Mouse (Mus musculus): Measurements from ENCODE around the gene Car7. TPM values are rescaled to one million over a fixed set of nuclear protein-coding genes. Genes with fewer than 3 reads are reported as not detected.

The Car7 gene
- polyA plus RNA-seq, 1 experiment from 2014 or later, result 1.5 TPM

- Histone ChIP-seq H3K4me1 (ENCODE audit: control insufficient read depth, insufficient read depth, low read length) (peaks cover 9% of the 10 kb centered on the region), H3K9ac (ENCODE audit: low read length) (no peak overlapping the region), H3K27me3 (ENCODE audit: control insufficient read depth, insufficient read depth, low read length) (no peaks in the 10 kb centered on the region), H3K4me2 (ENCODE audit: low read depth, low read length) (no peak overlapping the region), H3K9me3 (replicated peaks; ENCODE audit: control insufficient read depth, low read length) (no peaks in the 10 kb centered on the region), H3K27ac (ENCODE audit: low read length) (no peak overlapping the region), H3K4me3 (replicated peaks; ENCODE audit: low read length) (no peak overlapping the region), H3K36me3 (ENCODE audit: control insufficient read depth, insufficient read depth, low read length) (peaks cover 14% of the 10 kb centered on the region)
- 31% methylated on average over 6 of the region's 6 CpGs for WGBS
- ATAC-seq (ENCODE audit: insufficient read depth, low FRiP score), result no peak
Observed at GRCm38 (mm10) chr8:104598496-104598895, 64.0 kb downstream of the Car7 start.

Other genes with a start within 250 kb of the Car7 start
- gene Cmtm2a, start 241.5 kb upstream of the Car7 start, polyA plus RNA-seq (2015; fragmentation: Nextera tagmentation; extraction: Ambion mirVana), result not detected in 2 replicates
- not detected in 2 replicates for gene Gm45711, start 224.6 kb upstream of the Car7 start, polyA plus RNA-seq (2015; fragmentation: Nextera tagmentation; extraction: Ambion mirVana)
- not detected in 2 replicates for gene Cmtm1, start 224.5 kb upstream of the Car7 start, polyA plus RNA-seq (2015; fragmentation: Nextera tagmentation; extraction: Ambion mirVana)
- gene Gm11020, start 213.1 kb upstream of the Car7 start, polyA plus RNA-seq (2015; fragmentation: Nextera tagmentation; extraction: Ambion mirVana), result not detected in 2 replicates
- not detected in 2 replicates for gene Cmtm2b, start 212.5 kb upstream of the Car7 start, polyA plus RNA-seq (2015; fragmentation: Nextera tagmentation; extraction: Ambion mirVana)
- 120 and 129 TPM in 2 replicates for gene Cmtm3, start 195.3 kb upstream of the Car7 start, polyA plus RNA-seq (2015; fragmentation: Nextera tagmentation; extraction: Ambion mirVana)
- 4.3 and 4.7 TPM in 2 replicates for gene Cmtm4, start 138.9 kb upstream of the Car7 start, polyA plus RNA-seq (2015; fragmentation: Nextera tagmentation; extraction: Ambion mirVana)
- 63.5 and 67.6 TPM in 2 replicates for gene Dync1li2, start 91.6 kb upstream of the Car7 start, polyA plus RNA-seq (2015; fragmentation: Nextera tagmentation; extraction: Ambion mirVana)
- gene Terb1, start 24.8 kb upstream of the Car7 start, polyA plus RNA-seq (2015; fragmentation: Nextera tagmentation; extraction: Ambion mirVana), result 0.14 and 0.20 TPM in 2 replicates
- gene Nae1, start 52 bp upstream of the Car7 start, polyA plus RNA-seq (2015; fragmentation: Nextera tagmentation; extraction: Ambion mirVana), result 86.4 and 89.4 TPM in 2 replicates
- 13.3 and 14.1 TPM in 2 replicates for gene Pdp2, start 56.8 kb downstream of the Car7 start, polyA plus RNA-seq (2015; fragmentation: Nextera tagmentation; extraction: Ambion mirVana)
- 1.6 and 2.0 TPM in 2 replicates for gene Cdh16, start 89.7 kb downstream of the Car7 start, polyA plus RNA-seq (2015; fragmentation: Nextera tagmentation; extraction: Ambion mirVana)
- 9.2 and 14.4 TPM in 2 replicates for gene Rrad, start 96.6 kb downstream of the Car7 start, polyA plus RNA-seq (2015; fragmentation: Nextera tagmentation; extraction: Ambion mirVana)
- 92.6 and 93.6 TPM in 2 replicates for gene Ciao2b, start 107.3 kb downstream of the Car7 start, polyA plus RNA-seq (2015; fragmentation: Nextera tagmentation; extraction: Ambion mirVana)
- 1.3 and 1.4 TPM in 2 replicates for gene Ces2a, start 199.3 kb downstream of the Car7 start, polyA plus RNA-seq (2015; fragmentation: Nextera tagmentation; extraction: Ambion mirVana)